Mouse (Mus musculus): Measurements from ENCODE around the gene Etv1.
"Not testable (repeated sequence)": the region's sequence is repeated elsewhere in the genome, so short reads cannot be mapped to it uniquely, and the experiment has no call there.

Gene Etv1

GRCm38 (mm10) chr12:38816235-38816634 lies 37.1 kb downstream of the Etv1 start:
- DNase-seq (ENCODE audit: low spot score in 2 of 2) = no peak

GRCm38 (mm10) chr12:38818320-38818719 lies 39.1 kb downstream of the Etv1 start:
- no peak for DNase-seq (ENCODE audit: low spot score in 2 of 2)

GRCm38 (mm10) chr12:38820642-38821041 lies 41.5 kb downstream of the Etv1 start:
- no peak for DNase-seq (ENCODE audit: low spot score in 2 of 2)

- DNase-seq (ENCODE audit: low spot score in 2 of 2) = no peak
Measured at GRCm38 (mm10) chr12:38824405-38824804, 45.2 kb downstream of the Etv1 start.

- DNase-seq (ENCODE audit: low spot score in 2 of 2) = no peak
Measured at GRCm38 (mm10) chr12:38832981-38833380, 53.8 kb downstream of the Etv1 start.

GRCm38 (mm10) chr12:38834581-38834980 lies 55.4 kb downstream of the Etv1 start:
- DNase-seq (ENCODE audit: low spot score in 2 of 2) = no peak

- not testable (repeated sequence) for DNase-seq (ENCODE audit: low spot score in 2 of 2)
Measured at GRCm38 (mm10) chr12:38834986-38835385, 55.8 kb downstream of the Etv1 start.

GRCm38 (mm10) chr12:38843801-38844295 lies 64.7 kb downstream of the Etv1 start:
- DNase-seq (ENCODE audit: low spot score in 2 of 2) = no peak

- no peak for DNase-seq (ENCODE audit: low spot score in 2 of 2)
Measured at GRCm38 (mm10) chr12:38847500-38848261, 68.5 kb downstream of the Etv1 start.

- DNase-seq (ENCODE audit: low spot score in 2 of 2) = no peak
Measured at GRCm38 (mm10) chr12:38849994-38850393, 70.8 kb downstream of the Etv1 start.

GRCm38 (mm10) chr12:38854274-38854673 lies 75.1 kb downstream of the Etv1 start:
- DNase-seq (ENCODE audit: low spot score in 2 of 2) = no peak

- no peak for DNase-seq (ENCODE audit: low spot score in 2 of 2)
Measured at GRCm38 (mm10) chr12:38854751-38855150, 75.6 kb downstream of the Etv1 start.

GRCm38 (mm10) chr12:38859675-38860074 lies 80.5 kb downstream of the Etv1 start:
- DNase-seq (ENCODE audit: low spot score in 2 of 2) = no peak

GRCm38 (mm10) chr12:38860168-38861115 lies 81.3 kb downstream of the Etv1 start:
- no peak for DNase-seq (ENCODE audit: low spot score in 2 of 2)

- no peak for DNase-seq (ENCODE audit: low spot score in 2 of 2)
Measured at GRCm38 (mm10) chr12:38863395-38863794, 84.2 kb downstream of the Etv1 start.

- DNase-seq (ENCODE audit: low spot score in 2 of 2) = no peak
Measured at GRCm38 (mm10) chr12:38863982-38864828, 85.0 kb downstream of the Etv1 start.

- DNase-seq (ENCODE audit: low spot score in 2 of 2) = no peak
Measured at GRCm38 (mm10) chr12:38874470-38874995, 95.4 kb downstream of the Etv1 start.

- DNase-seq (ENCODE audit: low spot score in 2 of 2) = no peak
Measured at GRCm38 (mm10) chr12:38904516-38904915, 125.3 kb downstream of the Etv1 start.

- DNase-seq (ENCODE audit: low spot score in 2 of 2) = no peak
Measured at GRCm38 (mm10) chr12:38906314-38906713, 127.1 kb downstream of the Etv1 start.

- DNase-seq (ENCODE audit: low spot score in 2 of 2) = no peak
Measured at GRCm38 (mm10) chr12:38906812-38907211, 127.6 kb downstream of the Etv1 start.

- no peak for DNase-seq (ENCODE audit: low spot score in 2 of 2)
Measured at GRCm38 (mm10) chr12:38908947-38909346, 129.8 kb downstream of the Etv1 start.
